Mouse (Mus musculus): ENCODE results near the gene St8sia1.

GRCm38 (mm10) chr6:142867471-142868055 lies 96.7 kb downstream of the St8sia1 start:
- no peak for TF ChIP-seq CTCF (IDR thresholded peaks at IDR 0.05; ENCODE audit: insufficient read depth, low read depth, low read length)
- TF ChIP-seq POLR2A (IDR thresholded peaks at IDR 0.05; ENCODE audit: insufficient read depth, low read depth, low read length): no peak

Data from olfactory bulb, adult 2 months (tissue).